Mouse (Mus musculus) brain, adult 2 months (tissue): ENCODE data around the gene Sdccag8.
"Not testable (repeated sequence)": the region's sequence is repeated elsewhere in the genome, so short reads cannot be mapped to it uniquely, and the experiment has no call there.

Source experiments
- DNase-seq: peaks from one replicate; pipeline ENCODE4 v3.0.0; 2011; ENCODE audit warnings: low read depth, low spot score

The Sdccag8 gene

DNA sequence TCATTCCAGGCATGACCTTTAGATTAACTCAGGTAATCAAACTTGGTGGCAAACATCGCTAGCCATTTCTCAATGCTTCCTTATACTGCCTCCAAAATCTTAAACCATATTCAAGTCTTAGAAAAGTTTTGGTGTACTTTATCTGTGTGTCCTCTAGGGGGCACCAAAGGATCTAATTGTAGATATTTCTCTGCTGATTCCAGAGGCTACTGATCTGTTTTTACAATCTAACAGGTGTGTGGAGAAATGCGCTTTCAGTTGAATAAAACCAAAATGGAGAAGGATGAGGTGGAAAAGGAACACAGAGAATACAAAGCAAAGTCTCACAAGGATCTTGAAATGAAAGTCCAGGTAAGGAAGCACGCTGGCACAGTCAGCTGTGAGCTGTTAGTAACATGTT, 63.3 kb downstream of the Sdccag8 start:
- peak; percentile 80 for DNase-seq

DNA sequence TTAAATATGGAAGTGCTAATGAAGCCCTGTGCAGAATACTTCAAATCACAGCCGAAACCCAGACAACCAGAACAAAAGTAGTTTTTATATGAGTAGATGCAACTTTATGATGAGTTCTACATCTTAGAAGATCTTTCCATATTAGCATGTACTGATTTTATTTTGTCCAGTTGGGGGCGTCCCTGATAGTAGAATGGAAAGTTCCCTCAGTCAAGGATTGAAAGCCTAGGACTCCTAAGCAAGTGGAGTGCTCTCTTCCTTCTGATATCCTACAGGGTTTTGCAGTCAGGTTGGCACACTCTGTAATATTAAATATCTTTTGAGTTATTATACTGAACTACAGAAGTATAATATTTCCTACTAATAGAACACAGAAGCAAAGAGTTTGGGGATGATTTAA, 64.5 kb downstream of the Sdccag8 start:
- peak; percentile 82 for DNase-seq

DNA sequence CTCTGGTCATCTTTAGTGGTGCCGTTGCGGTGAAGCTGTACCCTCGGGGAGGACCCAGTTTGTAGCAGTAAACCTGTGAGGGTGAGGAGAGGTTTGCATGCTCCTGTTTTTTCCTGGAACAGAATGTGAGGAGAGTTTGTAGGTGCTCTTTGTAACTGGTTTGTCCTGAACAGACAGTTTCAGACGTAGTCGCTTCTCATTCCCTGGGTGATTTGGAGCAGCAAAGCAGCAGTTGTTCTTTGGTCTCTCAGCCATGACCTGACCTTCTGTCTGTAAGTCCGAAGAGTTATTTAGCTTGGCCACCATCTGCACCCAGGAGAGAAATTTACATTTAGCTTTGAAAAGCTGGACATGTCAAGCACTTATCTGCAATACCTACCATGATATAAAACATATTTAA, 65.2 kb downstream of the Sdccag8 start:
- no peak for DNase-seq

DNA sequence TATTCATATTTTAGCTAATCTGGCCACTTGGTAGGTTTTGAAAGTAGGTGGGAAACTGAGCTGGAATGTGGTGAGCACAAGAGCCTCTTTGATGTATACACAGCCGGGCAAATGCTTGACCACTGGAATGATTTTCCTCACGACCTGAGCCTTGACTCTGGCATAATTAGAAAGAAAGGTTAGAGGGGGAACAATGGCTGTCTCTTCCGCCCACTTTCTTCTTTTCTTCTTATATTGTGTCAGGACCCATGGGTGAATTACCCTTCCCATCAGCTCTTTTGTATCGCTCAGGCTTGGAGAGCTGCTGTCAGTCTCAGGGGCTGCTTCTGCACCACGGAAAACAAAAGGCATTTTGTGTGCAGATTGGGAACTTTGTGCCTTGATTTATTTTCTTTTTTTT, 65.6 kb downstream of the Sdccag8 start:
- DNase-seq: no peak

DNA sequence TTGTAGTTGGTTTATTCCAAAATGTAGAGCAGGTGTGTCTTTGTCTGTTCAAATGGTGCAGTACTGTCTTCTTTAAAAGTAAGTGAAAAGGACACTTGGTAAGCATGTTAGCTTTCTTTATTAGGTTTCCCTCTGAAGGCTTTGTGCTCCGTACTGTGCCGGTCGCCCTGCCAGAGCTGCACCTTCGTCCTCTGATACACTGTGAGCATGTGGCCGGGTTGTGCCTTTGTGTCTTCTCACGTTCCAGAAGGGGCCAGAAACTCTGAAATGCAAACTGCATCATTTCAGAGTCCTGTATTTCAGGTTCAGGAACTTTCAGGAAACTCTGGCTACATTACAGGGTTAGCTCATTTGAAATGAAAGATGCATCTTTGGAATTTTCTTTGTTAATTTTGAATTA, 66.5 kb downstream of the Sdccag8 start:
- DNase-seq: no peak

DNA sequence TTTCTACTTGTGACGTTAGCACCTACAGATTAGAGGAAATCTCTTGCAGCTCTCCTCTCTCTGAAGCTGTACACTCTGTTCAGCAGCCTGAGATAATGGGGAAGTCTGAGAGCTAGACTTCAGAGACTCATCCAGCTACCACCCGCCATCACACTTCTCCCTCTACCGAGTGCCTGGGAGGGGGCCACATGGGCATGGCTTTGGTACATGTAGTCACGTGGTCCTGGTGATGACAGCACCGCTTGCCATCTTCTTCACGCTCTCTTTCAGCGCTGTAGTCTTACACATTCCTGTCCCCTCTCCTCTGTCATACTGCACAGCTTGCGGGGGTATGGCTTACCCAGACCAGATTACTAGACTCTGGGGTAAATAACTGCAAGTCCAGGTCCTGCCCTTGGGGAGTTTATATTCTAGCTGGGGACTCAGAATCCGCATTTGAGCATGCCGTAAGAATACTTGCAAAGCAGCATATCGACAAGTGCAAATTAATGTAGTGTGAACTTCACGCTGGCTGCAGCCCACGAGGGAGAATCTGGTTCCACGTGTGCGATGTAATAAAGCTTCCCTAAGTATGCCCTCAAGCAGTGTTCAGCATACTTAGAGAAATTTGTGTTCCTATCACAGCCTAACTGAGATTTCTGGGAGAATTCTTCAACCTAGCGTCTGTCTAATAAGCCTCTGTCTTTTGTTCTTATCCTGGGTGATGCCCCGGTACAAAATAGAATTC, 70.9 kb downstream of the Sdccag8 start:
- DNase-seq: peak; percentile 68

DNA sequence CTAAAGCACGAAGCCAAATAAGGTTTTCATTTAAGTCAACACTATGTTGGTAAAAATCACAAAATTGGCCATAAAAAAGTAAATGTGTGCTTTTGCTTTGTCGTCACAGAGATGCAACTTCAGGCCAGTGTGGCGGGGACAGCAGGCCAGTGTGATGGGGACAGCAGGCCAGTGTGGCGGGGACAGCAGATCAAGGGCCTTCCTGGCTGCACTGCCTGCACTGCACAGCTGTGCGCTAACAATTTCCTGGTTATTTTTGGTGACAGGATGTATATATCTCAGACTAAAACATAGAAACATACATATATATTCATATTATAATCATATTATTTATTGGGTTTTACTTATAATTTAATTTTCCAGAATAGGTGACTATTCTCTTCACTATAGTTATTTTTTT, 71.5 kb downstream of the Sdccag8 start:
- no peak for DNase-seq

DNA sequence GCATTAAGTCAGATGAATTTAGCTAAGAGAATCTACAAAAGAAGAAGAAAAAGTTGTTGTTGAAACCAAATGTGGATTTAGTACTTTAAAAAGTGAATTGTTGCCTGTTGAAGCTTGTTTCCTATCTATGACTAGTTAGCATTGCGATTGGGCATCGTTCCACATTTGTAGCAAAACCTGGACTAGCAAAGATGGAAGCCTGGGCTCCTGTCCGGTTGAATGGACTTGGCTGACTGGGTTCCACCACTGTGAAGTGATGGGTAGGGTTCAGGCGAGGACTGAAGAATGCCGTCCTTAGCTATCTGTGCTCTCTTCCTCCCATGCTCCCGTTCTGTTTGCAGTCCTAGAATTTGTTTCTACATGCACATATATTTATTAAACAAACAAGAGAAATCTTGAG, 89.3 kb downstream of the Sdccag8 start:
- no peak for DNase-seq

DNA sequence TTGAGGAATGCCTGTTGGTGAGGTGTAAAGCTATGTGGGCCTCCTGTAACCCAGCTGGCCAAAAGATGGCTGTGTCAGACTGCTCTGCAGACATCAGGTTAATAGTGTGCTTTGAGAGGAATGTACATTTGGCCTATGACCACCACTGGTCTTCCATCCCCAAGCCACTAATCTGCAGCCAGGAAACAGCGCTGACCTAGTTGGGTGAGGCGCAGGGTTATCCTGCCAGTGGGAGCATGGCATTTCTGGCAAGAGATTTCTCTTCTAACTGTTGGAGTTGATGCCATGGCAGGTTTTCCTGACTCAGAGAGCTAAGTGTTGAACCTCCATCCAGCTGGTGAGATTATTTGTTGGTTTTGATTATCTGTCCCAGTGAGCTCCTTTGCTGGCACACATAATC, 101.5 kb downstream of the Sdccag8 start:
- peak; percentile 94 for DNase-seq

DNA sequence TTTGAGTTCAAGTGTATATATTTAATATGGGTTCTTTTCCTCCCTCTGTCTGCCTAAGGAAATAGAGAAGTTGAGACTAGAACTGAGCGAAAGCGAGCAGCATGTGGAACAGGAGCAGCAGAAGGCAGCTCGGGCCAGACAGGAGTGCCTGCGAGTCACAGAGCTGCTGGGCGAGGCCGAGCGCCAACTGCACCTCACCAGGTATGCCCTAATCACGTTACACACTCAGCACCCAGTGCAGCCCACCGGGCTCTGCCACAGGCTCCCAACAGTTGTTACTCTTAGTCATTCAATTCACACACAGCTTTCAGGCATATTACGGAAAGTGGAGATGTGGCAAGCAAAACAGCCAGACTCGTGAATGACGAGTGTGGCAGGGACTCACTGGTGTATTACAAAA, 105.0 kb downstream of the Sdccag8 start:
- no peak for DNase-seq

DNA sequence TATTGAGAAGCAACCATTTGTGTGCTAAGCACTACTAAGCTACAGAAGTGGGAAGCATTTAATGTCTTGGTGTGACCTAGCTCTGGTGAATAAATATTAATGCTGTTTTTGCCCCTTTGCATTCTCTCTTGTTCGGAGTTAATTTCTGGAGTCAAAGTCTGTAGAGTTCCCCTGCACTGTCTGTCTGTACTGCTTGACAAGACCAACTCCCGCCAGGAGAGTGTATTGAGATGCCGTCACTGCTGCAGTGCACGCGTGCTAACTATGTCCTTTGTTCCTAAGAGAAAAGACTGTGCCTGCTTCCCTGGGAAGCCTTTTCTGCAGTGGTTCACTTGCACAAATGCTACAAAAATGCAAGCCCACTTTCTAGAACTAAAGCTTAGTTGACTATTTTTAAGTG, 108.4 kb downstream of the Sdccag8 start:
- no peak for DNase-seq

DNA sequence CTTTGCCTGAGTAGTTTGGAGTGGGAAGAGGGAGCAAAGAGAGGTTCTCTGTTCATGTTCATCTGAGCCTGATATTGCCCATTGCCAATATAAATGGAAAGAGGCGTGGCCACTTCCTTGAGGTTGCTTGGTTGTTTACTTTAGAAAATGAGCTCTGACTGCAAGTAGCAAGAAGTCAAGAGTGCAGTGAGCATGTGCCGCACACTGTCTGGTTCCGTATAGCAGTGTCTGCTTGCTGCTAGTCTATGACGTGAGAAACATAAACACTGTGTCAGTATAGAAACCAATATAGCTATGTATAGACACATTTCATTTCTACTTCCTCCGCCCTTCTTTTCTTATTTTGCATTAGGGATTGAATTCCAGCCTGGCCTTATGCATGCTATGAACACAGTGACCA, 111.5 kb downstream of the Sdccag8 start:
- DNase-seq: no peak

DNA sequence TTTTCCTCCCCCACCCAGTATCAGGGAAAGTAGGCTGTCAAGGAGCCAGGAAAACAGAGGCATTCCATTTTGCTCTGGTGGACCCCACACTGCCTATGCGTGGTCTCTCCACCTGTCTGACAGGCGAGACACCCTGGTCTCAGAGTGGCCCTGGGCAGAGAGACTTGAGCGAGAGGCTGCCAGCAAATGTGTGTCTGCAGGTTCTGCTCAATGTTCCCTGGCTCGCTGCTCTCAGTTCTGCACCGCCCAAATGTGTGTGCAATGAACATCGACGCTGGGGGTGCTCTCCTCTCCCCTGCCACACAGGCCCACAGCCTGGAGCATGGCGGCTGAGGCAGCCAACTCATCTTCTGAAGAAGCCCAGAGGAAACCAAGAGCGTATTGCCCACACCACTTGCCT, 112.9 kb downstream of the Sdccag8 start:
- DNase-seq: peak; percentile 78

DNA sequence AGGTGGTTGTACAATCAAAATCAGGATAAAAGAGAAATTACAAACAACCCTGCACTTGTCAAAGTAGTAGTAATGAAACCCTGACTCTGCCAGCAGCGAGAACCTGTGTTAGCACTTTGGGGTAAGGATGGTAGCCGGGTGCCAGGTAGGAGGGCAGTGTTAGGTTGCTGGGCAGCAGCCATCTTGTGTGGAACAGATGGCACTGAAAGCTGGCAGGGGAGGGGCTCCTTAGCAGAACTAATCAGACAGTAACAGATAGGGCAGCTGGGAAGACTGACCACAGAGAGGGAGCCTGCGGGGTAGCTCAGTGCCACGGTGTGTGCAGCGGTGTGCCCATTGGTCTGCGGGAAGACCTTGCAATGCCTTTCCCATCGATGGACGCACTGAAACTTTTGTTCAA, 115.2 kb downstream of the Sdccag8 start:
- peak; percentile 98 for DNase-seq

DNA sequence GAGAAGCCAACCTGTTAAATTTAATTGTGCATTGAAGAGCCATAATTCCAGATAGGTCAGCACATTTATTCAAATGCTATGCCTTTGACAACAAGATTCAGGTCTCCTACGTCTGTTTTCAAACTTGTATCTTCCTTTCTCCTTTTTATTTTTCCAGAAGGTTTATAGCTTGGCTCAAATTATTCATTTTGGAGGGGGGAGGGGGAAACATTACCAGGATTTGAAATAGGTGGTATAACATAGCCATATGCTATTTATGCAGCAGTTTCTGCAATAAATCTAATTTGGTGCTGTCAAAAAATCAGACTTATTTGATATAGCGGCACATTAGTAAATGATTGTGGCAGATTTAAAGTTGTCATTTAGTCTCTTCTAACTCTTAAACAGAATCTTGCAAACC, 116.1 kb downstream of the Sdccag8 start:
- DNase-seq: no peak

DNA sequence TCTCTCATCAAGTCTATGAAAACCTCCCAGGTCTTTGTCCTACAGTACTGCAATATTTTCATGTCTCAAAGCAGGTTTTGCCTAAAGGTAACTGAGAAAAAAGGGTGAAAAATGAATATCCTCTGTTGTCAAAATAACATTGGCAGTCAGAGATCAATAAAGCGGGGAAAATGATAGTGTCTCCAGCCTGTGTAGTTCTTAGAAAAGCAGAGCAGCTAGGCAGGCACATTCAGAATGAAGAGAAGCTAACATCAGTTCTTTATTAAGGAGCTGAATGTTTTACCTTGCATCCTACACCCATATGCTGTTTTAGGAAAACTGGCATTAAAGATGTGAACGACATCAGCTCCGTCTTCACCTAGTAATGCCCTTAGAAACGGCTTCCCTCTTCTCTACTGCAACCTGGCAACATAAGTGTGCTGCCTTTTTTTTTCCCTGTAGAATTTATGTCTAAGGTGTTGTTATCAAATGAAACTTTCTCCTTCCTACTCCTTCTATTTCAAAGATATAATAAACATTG, 116.6 kb downstream of the Sdccag8 start:
- DNase-seq: peak; percentile 56

DNA sequence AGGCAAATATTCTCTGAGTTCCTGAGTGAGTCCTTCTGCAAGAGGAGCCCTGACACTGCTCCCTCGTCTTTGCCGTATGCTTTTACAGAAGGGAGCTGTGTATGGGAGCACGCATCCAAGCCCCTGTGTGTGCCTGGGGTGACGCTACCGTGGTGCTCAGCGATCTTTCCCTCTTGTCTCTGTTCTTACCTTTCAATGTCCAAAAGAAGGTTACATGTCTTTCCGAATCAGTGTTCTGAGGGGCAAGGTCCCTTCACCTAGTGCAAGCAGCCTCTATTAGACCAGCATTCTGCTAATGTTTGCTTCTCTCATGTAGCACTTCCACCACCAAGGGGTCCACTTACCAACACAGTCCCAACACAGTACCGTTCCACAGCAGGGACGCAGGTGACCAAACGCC, 117.1 kb downstream of the Sdccag8 start:
- DNase-seq: peak; percentile 71

DNA sequence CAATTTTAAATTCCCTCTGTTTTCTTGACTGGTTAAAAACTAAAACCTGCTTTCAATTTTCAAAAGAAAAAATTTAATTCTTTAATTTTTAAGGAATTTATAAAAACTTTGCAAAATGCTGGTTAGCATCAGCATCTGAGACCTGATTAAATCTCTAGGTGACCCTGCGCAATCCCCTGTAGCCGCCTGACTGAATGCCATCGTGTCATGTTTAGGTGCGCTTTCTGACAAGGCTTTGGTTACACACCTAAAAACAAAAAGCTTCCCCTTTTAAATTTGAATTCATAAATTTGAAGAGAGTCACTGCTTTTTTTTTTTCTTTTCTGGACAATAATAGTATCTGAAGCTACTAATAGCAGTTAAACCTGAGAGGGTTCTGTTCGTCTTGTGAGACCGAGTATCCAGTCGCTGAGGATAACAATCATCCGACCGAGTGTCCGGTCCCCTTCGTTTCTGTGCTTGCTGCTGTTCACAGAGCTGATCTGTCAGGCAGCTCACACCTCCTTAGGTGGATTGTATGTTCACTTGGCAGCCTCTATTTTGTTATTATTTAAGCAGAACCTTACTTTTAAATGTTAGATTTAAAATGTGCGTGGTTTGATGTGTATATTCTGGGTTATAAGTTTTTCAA, 118.0 kb downstream of the Sdccag8 start:
- peak; percentile 68 for DNase-seq

DNA sequence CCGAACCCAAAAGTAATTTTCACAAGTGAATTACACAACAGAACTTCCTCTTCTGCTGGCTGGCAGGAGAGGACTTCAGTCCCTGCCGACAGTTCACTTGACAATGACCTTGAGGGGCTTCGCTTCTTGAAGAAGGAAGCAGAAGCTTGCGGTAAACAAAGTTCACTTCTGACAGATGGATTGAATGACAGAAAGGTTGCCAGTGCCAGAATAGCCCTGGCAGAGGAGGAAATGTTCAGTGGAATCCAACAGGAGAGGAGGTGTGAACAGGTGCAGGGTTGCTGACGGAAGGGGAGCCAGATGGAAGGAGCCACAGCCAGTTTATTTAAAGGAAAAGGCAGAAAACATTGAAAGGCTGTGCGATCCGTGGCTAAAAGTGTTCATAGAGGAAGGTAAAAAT, 118.9 kb downstream of the Sdccag8 start:
- DNase-seq: peak; percentile 98

DNA sequence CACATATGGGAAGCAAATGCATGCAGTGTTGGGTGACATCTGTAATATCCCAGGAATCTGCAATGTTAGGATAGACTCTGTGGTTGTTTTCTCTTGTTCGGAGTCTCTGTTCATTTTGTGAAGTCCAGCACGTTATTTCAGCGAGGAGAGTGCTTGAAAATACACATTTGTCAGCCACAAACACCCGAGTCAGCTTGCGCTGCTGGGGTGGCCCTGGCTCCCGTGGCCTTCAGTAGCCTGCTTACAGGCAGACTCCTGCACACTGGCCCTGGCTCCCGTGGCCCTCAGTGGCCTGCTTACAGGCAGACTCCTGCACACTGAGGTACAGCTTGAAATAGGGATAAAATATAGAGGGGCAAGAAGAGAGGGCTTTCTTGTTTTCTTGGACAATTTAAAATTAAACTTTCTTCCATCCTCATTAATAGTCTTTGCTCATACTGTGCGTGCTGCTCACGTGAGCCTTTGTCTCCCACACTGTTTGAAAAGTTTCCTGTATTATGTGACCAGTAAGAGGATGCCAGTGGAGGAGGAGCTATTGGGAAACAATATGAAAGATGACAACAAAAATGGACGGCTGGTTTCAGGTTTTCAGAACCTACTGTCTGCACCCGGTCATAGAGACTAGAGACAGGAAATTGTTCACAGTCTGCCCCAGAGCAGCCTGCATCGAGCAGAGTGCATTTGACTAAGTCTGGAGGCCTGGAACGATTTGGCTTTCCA, 119.7 kb downstream of the Sdccag8 start:
- peak; percentile 62 for DNase-seq

DNA sequence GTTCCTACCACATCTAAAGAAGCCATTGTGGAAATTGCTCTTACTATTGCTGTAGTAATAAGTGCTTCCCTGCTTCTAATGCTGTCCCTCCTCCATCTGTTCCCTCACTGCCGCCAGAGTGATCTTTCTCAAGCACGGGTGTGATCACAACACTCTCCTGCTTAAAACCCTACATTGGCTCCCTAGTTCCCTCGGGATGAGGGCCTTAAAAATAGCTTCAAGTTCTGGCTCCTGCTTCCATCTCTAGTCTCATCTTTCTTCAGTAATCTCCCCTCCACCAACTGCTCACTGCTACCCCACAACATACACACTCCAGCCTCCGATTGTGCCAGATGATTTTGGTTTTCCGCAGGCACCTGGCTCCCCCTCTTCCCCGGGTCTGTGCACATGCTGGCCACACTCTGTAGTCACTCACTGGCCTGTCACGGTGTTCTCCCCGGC, 125.5 kb downstream of the Sdccag8 start:
- peak; percentile 92 for DNase-seq

DNA sequence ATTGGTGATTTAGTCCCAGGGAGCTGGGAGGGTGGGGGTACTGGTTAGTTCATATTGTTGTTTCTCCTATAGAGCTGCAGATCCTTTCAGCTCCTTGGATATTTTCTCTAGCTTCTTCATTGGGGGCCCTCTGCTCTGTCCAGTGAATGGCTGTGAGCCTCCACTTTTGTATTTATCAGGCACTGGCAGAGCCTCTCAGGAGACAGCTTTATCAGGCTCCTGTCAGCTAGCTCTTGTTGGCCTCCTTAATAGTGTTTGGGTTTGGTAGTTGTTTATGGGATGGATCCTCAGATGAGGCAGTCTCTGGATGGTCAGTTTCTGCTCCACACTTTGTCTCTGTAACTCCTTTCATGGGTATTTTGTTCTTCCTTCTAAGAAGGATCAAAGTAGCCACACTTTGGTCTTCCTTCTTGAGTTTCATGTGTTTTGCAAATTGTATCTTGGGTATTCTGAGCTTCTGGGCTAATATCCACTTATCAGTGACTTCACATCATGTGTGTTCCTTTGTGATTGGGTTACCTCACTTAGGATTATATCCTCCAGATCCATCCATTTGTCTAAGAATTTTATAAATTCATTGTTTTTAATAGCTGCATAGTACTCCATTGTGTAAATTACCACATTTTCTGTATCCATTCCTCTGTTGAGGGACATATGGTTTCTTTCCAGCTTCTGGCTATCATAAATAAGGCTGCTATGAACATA, 127.0 kb downstream of the Sdccag8 start:
- DNase-seq: not testable (repeated sequence)
